Mouse (Mus musculus) lung, adult 18-20 months (tissue): ENCODE data around the gene Tspoap1.

Source experiments
- DNase-seq, 2 experiments: peaks; one replicate each; pipeline ENCODE4 v3.0.0; 2022; ENCODE audit warnings: mixed read lengths in 2 of 2

Tspoap1 gene

DNA sequence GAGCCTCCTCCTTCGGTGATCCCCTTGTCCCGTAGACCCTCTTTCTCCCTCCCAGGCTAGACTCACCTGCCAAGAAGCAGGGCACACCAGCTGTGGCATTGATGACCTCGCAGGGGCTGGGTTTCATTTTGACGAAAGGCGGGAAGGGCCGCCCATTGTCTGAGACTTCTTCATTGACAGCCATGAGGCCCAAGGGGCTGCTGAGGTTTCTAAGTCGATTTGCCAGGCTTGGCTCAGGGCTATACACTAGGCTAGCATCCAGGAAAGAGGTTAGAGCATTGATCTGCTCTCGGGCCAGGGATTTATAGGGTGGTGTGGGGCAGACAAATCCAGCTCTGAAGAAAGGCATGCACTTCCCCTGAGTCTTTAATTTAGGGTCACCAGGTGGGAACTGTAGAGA, 54.5 kb downstream of the Tspoap1 start:
- no peak for DNase-seq

DNA sequence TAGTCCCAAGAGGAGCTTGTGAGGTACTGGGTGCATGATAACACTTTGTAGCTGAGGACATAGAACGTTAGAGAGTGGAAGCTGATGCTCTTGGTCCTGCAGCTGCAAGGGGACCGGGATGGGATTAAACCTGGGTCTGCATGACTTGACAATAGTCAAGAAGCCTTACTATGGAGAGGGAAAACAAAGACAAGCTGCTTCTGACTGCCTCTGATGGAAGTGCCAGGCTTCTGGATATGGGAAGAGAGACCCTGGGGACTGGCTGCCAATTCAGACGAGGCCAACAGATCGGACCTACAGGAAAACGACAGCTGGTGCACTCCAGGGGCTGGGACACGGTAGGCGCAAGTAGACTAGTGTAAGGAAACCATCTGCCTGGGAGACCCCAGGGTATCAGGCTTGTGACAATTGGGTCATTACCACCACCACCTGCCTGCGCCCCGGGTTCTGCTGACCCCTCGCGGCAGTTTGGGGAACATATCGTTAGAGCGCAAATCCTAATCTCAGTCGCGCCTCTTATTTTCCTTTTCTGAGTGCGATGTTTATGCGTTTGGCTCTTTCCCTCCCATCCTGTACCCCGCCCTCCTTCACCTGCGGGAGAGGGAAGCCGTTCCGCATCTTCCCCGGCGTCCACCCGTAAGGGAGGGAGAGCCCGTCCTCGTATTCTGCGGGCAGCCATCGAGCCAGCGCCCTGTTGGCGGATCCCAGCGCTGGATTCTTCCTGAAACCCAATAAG, 56.5 kb downstream of the Tspoap1 start:
- DNase-seq = peak; percentile 4 to 5

GRCm38 (mm10) chr11:87817443-87817773, 57.1 kb downstream of the Tspoap1 start:
- DNase-seq = no peak

GRCm38 (mm10) chr11:87821502-87821901, 61.2 kb downstream of the Tspoap1 start:
- DNase-seq = no peak

DNA sequence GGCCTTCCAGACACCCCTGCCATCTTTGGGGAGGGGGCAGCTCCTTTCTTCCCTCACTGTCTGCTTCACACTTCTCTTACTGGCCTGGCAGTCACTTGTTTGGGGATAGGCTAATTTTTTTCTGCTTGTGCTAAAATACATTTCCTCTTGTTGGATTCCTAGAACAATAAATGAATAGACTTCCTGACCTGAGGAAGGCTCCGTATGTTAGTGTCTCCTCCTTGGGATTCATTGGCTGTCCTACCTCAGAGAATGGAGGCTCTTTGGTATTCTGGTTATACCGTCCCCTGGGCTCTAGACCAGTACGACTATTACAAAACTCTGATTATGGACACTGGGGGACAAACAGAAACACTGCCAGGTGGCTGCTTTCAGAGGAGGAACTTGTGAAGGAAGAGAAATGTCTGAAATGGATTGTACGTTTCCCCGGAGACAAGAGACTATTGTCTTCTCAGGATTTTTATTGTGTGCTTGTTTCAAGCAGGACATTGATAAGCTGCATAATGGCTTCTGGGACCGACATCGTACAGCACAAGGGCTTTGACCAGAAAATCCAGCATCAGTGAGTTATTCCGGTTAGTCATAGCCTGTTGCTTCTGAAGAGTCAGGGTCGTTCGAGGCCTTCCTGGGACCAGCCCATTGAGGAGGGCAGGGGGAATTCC, 68.0 kb downstream of the Tspoap1 start, which contains the start of gene Lpo:
TSS of gene Lpo (minus strand) at position 51 of the 662 bp plus-strand sequence.
- DNase-seq = no peak
